Mouse (Mus musculus) stomach, postnatal 0 days (tissue): ENCODE measurements at regions not wholly inside any gene's neighbourhood (a gene's known extent, or its start where the extent isn't known, plus 50 kb on each side); places are given as distances from the start of the nearest gene placed in this dataset.
A peak's percentile ranks its signal among the peaks of the same experiment; 100 is the strongest.
"Not testable (repeated sequence)": the region's sequence is repeated elsewhere in the genome, so short reads cannot be mapped to it uniquely, and the experiment has no call there.

Experiments used
- ATAC-seq: fragments of 200-750 bp; cut with Nextera tagmentation; 2 replicates; pipeline ENCODE4 v1.8.0; 2017; ENCODE audit not compliant: low FRiP score, low TSS enrichment
- DNase-seq: peaks from one replicate; pipeline ENCODE4 v3.0.0-alpha.2; 2016; ENCODE audit warnings: low spot score
- H3K27ac ChIP-seq: fragments of 300-500 bp; sonication (generic); replicated peaks from 2 replicates; pipeline ENCODE4 v1.5.1; 2014; ENCODE audit warnings: mild to moderate bottlenecking, control low read depth
- H3K27me3 ChIP-seq: fragments of 300-500 bp; sonication (generic); 2 replicates; pipeline ENCODE4 v1.6.1; 2014; ENCODE audit warnings: low read length; ENCODE audit not compliant: control insufficient read depth, insufficient read depth
- H3K36me3 ChIP-seq: fragments of 300-500 bp; sonication (generic); 2 replicates; pipeline ENCODE4 v1.6.1; 2014; ENCODE audit warnings: low read length, mixed read lengths; ENCODE audit not compliant: control insufficient read depth, insufficient read depth
- H3K4me1 ChIP-seq: fragments of 300-500 bp; sonication (generic); replicated peaks from 2 replicates; pipeline ENCODE4 v1.6.1; 2014; ENCODE audit warnings: antibody characterized with exemption; ENCODE audit not compliant: control insufficient read depth, insufficient read depth
- H3K4me2 ChIP-seq: fragments of 300-500 bp; sonication (generic); replicated peaks from 2 replicates; pipeline ENCODE4 v1.6.1; 2014; ENCODE audit warnings: low read depth, mild to moderate bottlenecking, control low read depth, moderate library complexity
- H3K4me3 ChIP-seq: fragments of 300-500 bp; sonication (generic); 2 replicates; pipeline ENCODE4 v1.5.1; 2014; ENCODE audit warnings: low read depth, low read length, control low read depth
- H3K9ac ChIP-seq: fragments of 300-500 bp; sonication (generic); 2 replicates; pipeline ENCODE4 v1.6.1; 2014; ENCODE audit warnings: mild to moderate bottlenecking, low read length, control low read depth, mixed read lengths
- H3K9me3 ChIP-seq: fragments of 300-500 bp; sonication (generic); 2 replicates; pipeline ENCODE4 v1.6.1; 2016; ENCODE audit warnings: low read length; ENCODE audit not compliant: control insufficient read depth
- CTCF ChIP-seq: IDR thresholded peaks from 2 replicates; pipeline ENCODE4 v1.5.1; 2016; ENCODE audit warnings: antibody characterized with exemption, low read depth, mild to moderate bottlenecking, moderate library complexity
- EP300 ChIP-seq: optimal IDR thresholded peaks from 2 replicates; pipeline ENCODE3; 2016; ENCODE audit warnings: antibody characterized with exemption
- WGBS: fragments of 180-500 bp; shearing (Covaris S2); extraction: QIAGEN DNeasy Blood & Tissue Kit; methylation state at CpG from one replicate; pipeline ENCODE4 v1.1.7; 2014; 5-methylcytosine and 5-hydroxymethylcytosine counted together

- TF ChIP-seq EP300 (no peak), CTCF (no peak)
- DNase-seq: no peak
- WGBS: 97% methylated on average over 3 of the region's 3 CpGs
- no peaks in the 10 kb centered on the region for H3K36me3 ChIP-seq
- no peaks in the 10 kb centered on the region for H3K9me3 ChIP-seq
- no peak overlapping the region for H3K27ac ChIP-seq
- H3K4me3 ChIP-seq: no peak overlapping the region
- H3K4me2 ChIP-seq: no peak overlapping the region
- H3K4me1 ChIP-seq: no peaks in the 10 kb centered on the region
- H3K9ac ChIP-seq: no peak overlapping the region
- ATAC-seq: no peak
- H3K27me3 ChIP-seq: no peaks in the 10 kb centered on the region
These were observed 180.2 kb upstream of the Ift57 start for GRCm38 (mm10) chr16:49518844-49519243.

GRCm38 (mm10) chr16:49520411-49520810 is 178.6 kb upstream of the Ift57 start:
- whole genome bisulfite sequencing: 66% methylated on average over 3 of the region's 3 CpGs
- no peak overlapping the region for H3K9ac ChIP-seq
- H3K36me3 ChIP-seq: no peaks in the 10 kb centered on the region
- TF ChIP-seq EP300: no peak
- TF ChIP-seq CTCF: no peak
- H3K4me1 ChIP-seq: no peaks in the 10 kb centered on the region
- DNase-seq: no peak
- no peaks in the 10 kb centered on the region for H3K27me3 ChIP-seq
- no peak overlapping the region for H3K4me2 ChIP-seq
- H3K27ac ChIP-seq: no peak overlapping the region
- H3K4me3 ChIP-seq: no peak overlapping the region
- no peaks in the 10 kb centered on the region for H3K9me3 ChIP-seq
- no peak for ATAC-seq

- H3K9me3 ChIP-seq: no peaks in the 10 kb centered on the region
These were observed 177.3 kb upstream of the Ift57 start for GRCm38 (mm10) chr16:49521685-49522084.

GRCm38 (mm10) chr16:49522576-49522975 is 176.5 kb upstream of the Ift57 start:
- 71% methylated on average over 5 of the region's 5 CpGs for WGBS
- H3K36me3 ChIP-seq: no peaks in the 10 kb centered on the region
- H3K4me1 ChIP-seq: no peaks in the 10 kb centered on the region
- TF ChIP-seq EP300: no peak
- TF ChIP-seq CTCF: no peak
- H3K4me3 ChIP-seq: no peak overlapping the region
- H3K9ac ChIP-seq: no peak overlapping the region
- H3K4me2 ChIP-seq: no peak overlapping the region
- ATAC-seq (no peak), DNase-seq (no peak)
- no peak overlapping the region for H3K27ac ChIP-seq
- H3K9me3 ChIP-seq: no peaks in the 10 kb centered on the region
- no peaks in the 10 kb centered on the region for H3K27me3 ChIP-seq

More at GRCm38 (mm10) chr16:49521685-49522084, 177.3 kb upstream of the Ift57 start:
- TF ChIP-seq EP300 (no peak), CTCF (no peak)
- no peak for ATAC-seq
- H3K9ac ChIP-seq: no peak overlapping the region
- 47% methylated on average over 2 of the region's 2 CpGs for WGBS
- H3K36me3 ChIP-seq: no peaks in the 10 kb centered on the region
- H3K27ac ChIP-seq: no peak overlapping the region
- no peak overlapping the region for H3K4me3 ChIP-seq
- H3K4me1 ChIP-seq: no peaks in the 10 kb centered on the region
- no peak overlapping the region for H3K4me2 ChIP-seq
- no peaks in the 10 kb centered on the region for H3K27me3 ChIP-seq
- no peak for DNase-seq

- H3K4me3 ChIP-seq, H3K4me2 ChIP-seq, ATAC-seq, H3K27me3 ChIP-seq, H3K9ac ChIP-seq, H3K36me3 ChIP-seq, H3K27ac ChIP-seq, H3K4me1 ChIP-seq, DNase-seq, H3K9me3 ChIP-seq: not testable (repeated sequence)
- WGBS: 85% methylated on average over 2 of the region's 2 CpGs
These were observed 170.4 kb upstream of the Ift57 start for GRCm38 (mm10) chr16:49528618-49529017.

GRCm38 (mm10) chr16:49529060-49529459 is 170.0 kb upstream of the Ift57 start:
- ATAC-seq (no peak), DNase-seq (no peak)
- Histone ChIP-seq H3K4me3 (no peak overlapping the region), H3K4me2 (no peak overlapping the region), H3K27ac (no peak overlapping the region), H3K4me1 (no peaks in the 10 kb centered on the region), H3K27me3 (no peaks in the 10 kb centered on the region), H3K9ac (no peak overlapping the region), H3K36me3 (no peaks in the 10 kb centered on the region), H3K9me3 (no peaks in the 10 kb centered on the region)
- WGBS: 60% methylated on average over 2 of the region's 2 CpGs
- no peak for TF ChIP-seq EP300
- TF ChIP-seq CTCF: peak; percentile 76
